Mouse (Mus musculus) bone marrow macrophage, adult 2 months (primary cell): ENCODE results near the gene Tmem177.

Experiments used
- CTCF ChIP-seq: IDR thresholded peaks from 2 replicates; pipeline ENCODE4 v1.5.1; 2012; ENCODE audit warnings: low read depth, mild to moderate bottlenecking, low read length, moderate library complexity
- POLR2A ChIP-seq: IDR thresholded peaks from 2 replicates; pipeline ENCODE4 v1.6.1; 2012; ENCODE audit warnings: mild to moderate bottlenecking, low read depth, low read length, borderline replicate concordance

DNA sequence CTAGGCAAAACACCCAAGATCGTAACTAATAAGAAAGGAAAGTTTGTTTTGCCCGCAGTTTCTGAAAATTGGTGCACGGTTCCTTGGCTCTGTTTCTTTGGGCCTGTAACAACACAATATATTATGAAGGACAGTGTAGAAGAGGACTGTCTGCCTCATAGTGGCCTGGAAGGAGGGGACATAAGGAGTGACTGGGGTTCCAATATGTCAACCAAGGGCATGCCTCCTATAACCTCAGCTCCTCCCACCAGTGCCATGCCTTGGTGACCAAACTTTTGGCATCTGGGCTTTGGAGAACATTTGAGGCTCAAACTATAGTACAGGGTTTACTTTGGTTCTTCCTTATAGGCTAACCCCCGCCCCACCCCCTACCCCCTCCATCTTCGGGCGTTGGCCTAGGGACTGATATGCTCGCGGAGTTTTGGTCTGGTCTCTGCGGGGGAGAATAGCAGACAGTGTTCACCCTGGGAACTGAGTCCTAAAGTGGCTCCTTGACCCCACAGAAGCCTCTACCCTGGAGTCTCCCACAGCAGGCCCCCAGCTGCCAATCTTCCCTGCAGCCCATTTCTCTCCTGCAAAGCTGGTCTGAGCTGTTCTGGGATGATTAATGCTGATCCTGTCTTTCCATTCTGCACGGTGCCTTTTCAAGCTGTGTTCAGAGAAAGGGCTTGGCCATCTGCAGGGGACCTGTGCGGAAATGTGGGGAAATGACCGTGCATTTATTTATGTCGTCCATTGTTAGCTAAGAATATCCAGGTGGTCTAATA, 44.4 kb downstream of the Tmem177 start:
- TF ChIP-seq CTCF (no peak), POLR2A (no peak)
